Mouse (Mus musculus) megakaryocyte progenitor cell, adult 5-6 weeks (primary cell): ENCODE results near the gene Fam129a. TPM values are rescaled to one million over a fixed set of nuclear protein-coding genes. Genes with fewer than 3 reads are reported as not detected.

ENCODE experiments used
- ATAC-seq: replicated peaks from 2 replicates; pipeline ENCODE4 v1.8.0; 2016; ENCODE audit warnings: mild to moderate bottlenecking, moderate TSS enrichment, inconsistent platforms; ENCODE audit not compliant: poor library complexity
- total RNA-seq, 2 experiments: library from RNA; stranded (forward) in 1 of 2; stranded (reverse) in 1 of 2; fragments of 157-497, 149-512 nt in 1 of 2; fragments of 200-1000 nt in 1 of 2; gene quantifications; 2 replicates each; pipeline versions ENCODE4 v1.2.3 to v1.2.4; 2015 to 2017

Gene Fam129a
- total RNA-seq, 2 experiments from 2014 or later, result 7.1 to 8.0 TPM

- peak; percentile 15 for ATAC-seq
These were observed 53.6 kb downstream of the Fam129a start for GRCm38 (mm10) chr1:151624442-151625226.

GRCm38 (mm10) chr1:151625260-151625659 lies 54.3 kb downstream of the Fam129a start:
- peak; percentile 81 for ATAC-seq

- peak; percentile 52 for ATAC-seq
These were observed 54.7 kb downstream of the Fam129a start for GRCm38 (mm10) chr1:151625690-151626089.

- no peak for ATAC-seq
These were observed 55.6 kb downstream of the Fam129a start for GRCm38 (mm10) chr1:151626631-151627030.

- no peak for ATAC-seq
These were observed 56.2 kb downstream of the Fam129a start for GRCm38 (mm10) chr1:151627141-151627540.

- no peak for ATAC-seq
These were observed 58.7 kb downstream of the Fam129a start for GRCm38 (mm10) chr1:151629591-151630250.

GRCm38 (mm10) chr1:151630251-151630628 lies 59.3 kb downstream of the Fam129a start:
- ATAC-seq, result no peak

GRCm38 (mm10) chr1:151631061-151631460 lies 60.1 kb downstream of the Fam129a start:
- ATAC-seq, result no peak

GRCm38 (mm10) chr1:151631703-151632294 lies 60.8 kb downstream of the Fam129a start:
- ATAC-seq, result no peak

GRCm38 (mm10) chr1:151632567-151633356 lies 61.8 kb downstream of the Fam129a start:
- no peak for ATAC-seq

- ATAC-seq, result no peak
These were observed 65.7 kb downstream of the Fam129a start for GRCm38 (mm10) chr1:151636637-151637036.

- peak; percentile 74 for ATAC-seq
These were observed 66.5 kb downstream of the Fam129a start for GRCm38 (mm10) chr1:151637351-151637922.

GRCm38 (mm10) chr1:151638357-151638756 lies 67.4 kb downstream of the Fam129a start:
- ATAC-seq, result no peak

- no peak for ATAC-seq
These were observed 67.8 kb downstream of the Fam129a start for GRCm38 (mm10) chr1:151638770-151639169.

- ATAC-seq, result no peak
These were observed 75.4 kb downstream of the Fam129a start for GRCm38 (mm10) chr1:151646380-151646779.

- ATAC-seq, result 0 out of 2 replicates have a peak, but pooled peaks have one; percentile 23
These were observed 77.1 kb downstream of the Fam129a start for GRCm38 (mm10) chr1:151648099-151648498.

GRCm38 (mm10) chr1:151657042-151657605 lies 86.1 kb downstream of the Fam129a start:
- no peak for ATAC-seq

GRCm38 (mm10) chr1:151658291-151658830 lies 87.4 kb downstream of the Fam129a start:
- no peak for ATAC-seq

- ATAC-seq, result no peak
These were observed 88.7 kb downstream of the Fam129a start for GRCm38 (mm10) chr1:151659636-151660035.

- no peak for ATAC-seq
These were observed 89.3 kb downstream of the Fam129a start for GRCm38 (mm10) chr1:151660251-151660650.
